Mouse (Mus musculus) kidney, postnatal 14 days (tissue): Measurements from ENCODE around the gene Kat8.
"Not testable (repeated sequence)": the region's sequence is repeated elsewhere in the genome, so short reads cannot be mapped to it uniquely, and the experiment has no call there.

Experiments
- DNase-seq: peaks from one replicate; pipeline ENCODE4 v3.0.0; 2022; ENCODE audit warnings: mixed read lengths

Gene Kat8

GRCm38 (mm10) chr7:127932273-127933031 lies 20.1 kb downstream of the Kat8 start:
- DNase-seq = peak; percentile 59

- no peak for DNase-seq
Measured at GRCm38 (mm10) chr7:127934075-127934474, 21.8 kb downstream of the Kat8 start.

- peak; percentile 97 for DNase-seq
Measured at GRCm38 (mm10) chr7:127935028-127935722, 22.9 kb downstream of the Kat8 start.

- no peak for DNase-seq
Measured at GRCm38 (mm10) chr7:127935748-127936159, 23.4 kb downstream of the Kat8 start.

GRCm38 (mm10) chr7:127936216-127936884 lies 24.0 kb downstream of the Kat8 start:
- DNase-seq = no peak

- not testable (repeated sequence) for DNase-seq
Measured at GRCm38 (mm10) chr7:127942097-127942496, 29.8 kb downstream of the Kat8 start.

GRCm38 (mm10) chr7:127944614-127945013 lies 32.3 kb downstream of the Kat8 start:
- no peak for DNase-seq

- no peak for DNase-seq
Measured at GRCm38 (mm10) chr7:127946470-127947023, 34.2 kb downstream of the Kat8 start, which contains the start of gene Prss36. TSS of gene Prss36 (minus strand) at chr7:127946725.

- no peak for DNase-seq
Measured at GRCm38 (mm10) chr7:127952864-127953581, 40.7 kb downstream of the Kat8 start.

- peak; percentile 50 for DNase-seq
Measured at GRCm38 (mm10) chr7:127959364-127959763, 47.0 kb downstream of the Kat8 start.

- DNase-seq = no peak
Measured at GRCm38 (mm10) chr7:127966371-127966918, 54.1 kb downstream of the Kat8 start.

GRCm38 (mm10) chr7:127967004-127967921 lies 54.9 kb downstream of the Kat8 start, which contains the start of gene Fus:
TSS of gene Fus (plus strand) at chr7:127967457.
- peak; percentile 95 for DNase-seq

GRCm38 (mm10) chr7:127967922-127968828 lies 55.9 kb downstream of the Kat8 start:
- DNase-seq = peak; percentile 89

GRCm38 (mm10) chr7:127974413-127974930 lies 62.2 kb downstream of the Kat8 start:
- DNase-seq = no peak
